Mouse (Mus musculus) intestine, embryonic 14.5 days (tissue): ENCODE results near the gene Gbp5. TPM values are rescaled to one million over a fixed set of nuclear protein-coding genes. Genes with fewer than 3 reads are reported as not detected.

Experiments
- ATAC-seq: fragments of 200-750 bp; cut with Nextera tagmentation; replicated peaks from 2 replicates; pipeline ENCODE4 v1.8.0; 2017; ENCODE audit warnings: low read depth, moderate number of reproducible peaks, moderate TSS enrichment, moderate library complexity; ENCODE audit not compliant: low FRiP score, low TSS enrichment
- DNase-seq: peaks from one replicate; pipeline ENCODE4 v3.0.0-alpha.2; 2018; ENCODE audit warnings: low spot score
- H3K27ac ChIP-seq: fragments of 300-500 bp; sonication (generic); 2 replicates; pipeline ENCODE4 v1.5.1; 2014; ENCODE audit warnings: low read depth, mild to moderate bottlenecking, control low read depth
- H3K27me3 ChIP-seq: fragments of 300-500 bp; sonication (generic); replicated peaks from 2 replicates; pipeline ENCODE4 v1.6.1; 2014; ENCODE audit warnings: low read length, control low read depth; ENCODE audit not compliant: control insufficient read depth, insufficient read depth
- H3K36me3 ChIP-seq: fragments of 300-500 bp; sonication (generic); 2 replicates; pipeline ENCODE4 v1.6.1; 2014; ENCODE audit warnings: low read length, control low read depth; ENCODE audit not compliant: control insufficient read depth, insufficient read depth
- H3K4me1 ChIP-seq: fragments of 300-500 bp; sonication (generic); replicated peaks from 2 replicates; pipeline ENCODE4 v1.6.1; 2014; ENCODE audit warnings: low read length, control low read depth, mixed read lengths; ENCODE audit not compliant: control insufficient read depth, insufficient read depth
- H3K4me2 ChIP-seq: fragments of 300-500 bp; sonication (generic); 2 replicates; pipeline ENCODE4 v1.6.1; 2014; ENCODE audit warnings: low read length
- H3K4me3 ChIP-seq: fragments of 300-500 bp; sonication (generic); 2 replicates; pipeline ENCODE4 v1.5.1; 2014; ENCODE audit warnings: low read depth, low read length, control low read depth, mixed read lengths
- H3K9ac ChIP-seq: fragments of 300-500 bp; sonication (generic); 2 replicates; pipeline ENCODE4 v1.6.1; 2014; ENCODE audit warnings: mild to moderate bottlenecking, low read length
- H3K9me3 ChIP-seq: fragments of 300-500 bp; sonication (generic); 2 replicates; pipeline ENCODE4 v1.6.1; 2016; ENCODE audit warnings: low read length, control low read depth; ENCODE audit not compliant: control insufficient read depth
- WGBS: fragments of 180-500 bp; shearing (Covaris S2); extraction: QIAGEN DNeasy Blood & Tissue Kit; methylation state at CpG from one replicate; pipeline ENCODE4 v1.1.7; 2014; 5-methylcytosine and 5-hydroxymethylcytosine counted together
- polyA plus RNA-seq: library from polyadenylated mRNA; unstranded; fragments of >200 nt; fragmentation: Nextera tagmentation; extraction: Ambion mirVana; gene quantifications from 2 replicates; pipeline ENCODE4 v1.2.1, GENCODE M21; 2014

The Gbp5 gene
- polyA plus RNA-seq, 1 experiment from 2014 or later: 0.09 TPM

DNA sequence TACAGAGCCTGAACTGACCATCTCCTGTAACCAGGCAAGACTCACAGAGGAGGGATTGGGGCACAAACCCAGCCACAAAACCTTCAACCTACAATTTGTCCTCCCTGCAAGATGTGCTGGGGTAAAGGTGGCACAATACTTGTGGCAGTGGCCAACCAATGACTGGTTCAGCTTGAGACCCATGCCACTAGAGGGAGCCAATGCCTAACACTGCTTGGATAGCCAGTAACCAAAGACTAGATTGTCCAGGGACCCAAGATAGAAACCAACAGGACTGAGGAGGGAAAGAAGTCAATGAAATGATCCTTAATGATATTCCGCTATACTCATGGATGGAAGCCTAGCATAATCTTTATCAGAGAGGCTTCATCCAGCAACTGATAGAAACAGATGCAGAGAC lies 3.3 kb upstream of the Gbp5 start:
- H3K9me3 ChIP-seq: no peaks in the 10 kb centered on the region
- ATAC-seq (no peak), DNase-seq (no peak)
- H3K4me3 ChIP-seq: no peak overlapping the region
- H3K4me1 ChIP-seq: no peaks in the 10 kb centered on the region
- H3K9ac ChIP-seq: no peak overlapping the region
- no peak overlapping the region for H3K27ac ChIP-seq
- H3K36me3 ChIP-seq: no peaks in the 10 kb centered on the region
- no peak overlapping the region for H3K4me2 ChIP-seq
- peaks cover 3% of the 10 kb centered on the region; the same call in 1 of the 2 replicates for H3K27me3 ChIP-seq
- WGBS: 77% methylated on average over 1 of the region's 1 CpGs

DNA sequence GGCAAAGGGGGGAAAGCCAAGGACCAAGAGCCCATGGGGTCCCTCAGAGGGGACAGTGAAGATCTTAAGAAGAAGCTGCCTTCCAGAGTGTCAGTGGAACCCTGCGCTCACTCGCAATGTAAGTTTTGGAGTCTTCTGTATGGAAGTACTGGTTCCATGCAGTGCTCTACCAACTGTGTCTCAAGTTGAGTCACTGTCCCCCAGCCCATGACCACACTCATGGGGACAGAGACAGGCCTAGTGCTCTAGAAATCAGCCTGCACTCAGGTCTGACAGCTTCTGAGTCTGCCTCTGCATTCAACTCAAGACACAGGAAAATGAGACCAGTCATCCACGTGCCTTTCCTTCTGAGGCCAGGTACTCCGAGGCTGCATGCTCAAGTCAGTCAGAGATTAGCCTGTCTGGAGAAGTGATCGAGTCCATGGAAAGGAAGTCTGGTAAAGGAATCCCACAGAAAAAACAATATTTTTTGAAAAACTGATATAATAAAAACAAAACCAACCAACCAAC lies 1.4 kb downstream of the Gbp5 start:
- no peaks in the 10 kb centered on the region for H3K9me3 ChIP-seq
- H3K9ac ChIP-seq: no peak overlapping the region
- H3K27ac ChIP-seq: no peak overlapping the region
- H3K36me3 ChIP-seq: no peaks in the 10 kb centered on the region
- H3K4me1 ChIP-seq: no peaks in the 10 kb centered on the region; the same call in 1 of the 2 replicates
- no peak overlapping the region for H3K4me2 ChIP-seq
- no peak overlapping the region for H3K4me3 ChIP-seq
- 93% methylated on average over 5 of the region's 5 CpGs for WGBS
- ATAC-seq (no peak), DNase-seq (peak; percentile 41)
- H3K27me3 ChIP-seq: no peaks in the 10 kb centered on the region; the same call in 1 of the 2 replicates

GRCm38 (mm10) chr3:142496113-142497101 lies 2.6 kb downstream of the Gbp5 start:
- Histone ChIP-seq H3K4me1 (no peaks in the 10 kb centered on the region; the same call in 1 of the 2 replicates), H3K9me3 (no peaks in the 10 kb centered on the region), H3K9ac (no peak overlapping the region), H3K4me3 (peak overlapping the region; percentile 12; the same call in 1 of the 2 replicates), H3K27ac (no peak overlapping the region), H3K4me2 (peak overlapping the region; percentile 16), H3K36me3 (no peaks in the 10 kb centered on the region), H3K27me3 (no peaks in the 10 kb centered on the region; the same call in 1 of the 2 replicates)
- WGBS: 44% methylated on average over 14 of the region's 14 CpGs
- DNase-seq: no peak
- no peak for ATAC-seq

- Histone ChIP-seq H3K27me3 (no peaks in the 10 kb centered on the region; the same call in 1 of the 2 replicates), H3K27ac (no peak overlapping the region), H3K9ac (no peak overlapping the region), H3K4me3 (no peak overlapping the region), H3K4me1 (no peaks in the 10 kb centered on the region; the same call in 1 of the 2 replicates), H3K4me2 (peak overlapping the region; percentile 16), H3K36me3 (no peaks in the 10 kb centered on the region), H3K9me3 (no peaks in the 10 kb centered on the region)
- no peak for DNase-seq
- 48% methylated on average over 15 of the region's 15 CpGs for WGBS
- ATAC-seq: no peak
Measured at GRCm38 (mm10) chr3:142497123-142497841, 3.5 kb downstream of the Gbp5 start.

- H3K36me3 ChIP-seq: no peaks in the 10 kb centered on the region
- ATAC-seq (no peak), DNase-seq (no peak)
- H3K4me2 ChIP-seq: no peak overlapping the region
- H3K9ac ChIP-seq: no peak overlapping the region
- H3K4me3 ChIP-seq: no peak overlapping the region
- H3K27ac ChIP-seq: no peak overlapping the region
- 83% methylated on average over 5 of the region's 5 CpGs for WGBS
- no peaks in the 10 kb centered on the region for H3K9me3 ChIP-seq
- H3K27me3 ChIP-seq: no peaks in the 10 kb centered on the region; the same call in 1 of the 2 replicates
- H3K4me1 ChIP-seq: no peaks in the 10 kb centered on the region; the same call in 1 of the 2 replicates
Measured at GRCm38 (mm10) chr3:142498941-142499340, 5.2 kb downstream of the Gbp5 start.

- H3K4me3 ChIP-seq: no peak overlapping the region
- ATAC-seq (no peak), DNase-seq (no peak)
- H3K4me2 ChIP-seq: no peak overlapping the region
- H3K9me3 ChIP-seq: no peaks in the 10 kb centered on the region
- no peak overlapping the region for H3K9ac ChIP-seq
- H3K36me3 ChIP-seq: no peaks in the 10 kb centered on the region
- peaks cover 14% of the 10 kb centered on the region for H3K4me1 ChIP-seq
- H3K27ac ChIP-seq: no peak overlapping the region
- WGBS: 84% methylated on average over 3 of the region's 3 CpGs
- no peaks in the 10 kb centered on the region for H3K27me3 ChIP-seq
Measured at GRCm38 (mm10) chr3:142528116-142528515, 34.3 kb downstream of the Gbp5 start.

DNA sequence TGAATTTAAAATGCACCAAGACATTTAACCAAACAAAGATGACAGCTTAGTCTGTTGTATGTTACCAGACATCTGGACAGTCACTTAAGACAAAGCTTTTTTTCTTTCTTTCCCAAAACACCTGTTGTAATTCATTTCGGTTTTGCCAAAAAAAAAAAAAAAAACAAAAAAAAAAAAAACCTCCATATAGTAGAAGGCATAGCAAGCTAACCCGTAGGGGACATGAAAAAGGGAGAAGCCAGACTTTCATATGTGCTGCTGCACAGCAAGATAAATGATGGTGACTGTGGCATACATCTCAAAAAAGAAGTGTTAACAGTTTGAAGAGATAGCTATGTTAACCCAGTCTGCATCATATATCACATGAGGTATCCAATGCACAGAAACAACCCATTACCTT lies 35.8 kb downstream of the Gbp5 start:
- Histone ChIP-seq H3K4me2 (peak overlapping the region; percentile 94), H3K9ac (peak overlapping the region; percentile 55; the same call in 1 of the 2 replicates), H3K36me3 (no peaks in the 10 kb centered on the region), H3K4me1 (peaks cover 14% of the 10 kb centered on the region), H3K27me3 (no peaks in the 10 kb centered on the region), H3K27ac (no peak overlapping the region), H3K4me3 (peak overlapping the region; percentile 66), H3K9me3 (no peaks in the 10 kb centered on the region)
- ATAC-seq (no peak), DNase-seq (no peak)
- WGBS: 25% methylated on average over 2 of the region's 2 CpGs
